Mouse (Mus musculus): Measurements from ENCODE around the gene Vezf1.

DNA sequence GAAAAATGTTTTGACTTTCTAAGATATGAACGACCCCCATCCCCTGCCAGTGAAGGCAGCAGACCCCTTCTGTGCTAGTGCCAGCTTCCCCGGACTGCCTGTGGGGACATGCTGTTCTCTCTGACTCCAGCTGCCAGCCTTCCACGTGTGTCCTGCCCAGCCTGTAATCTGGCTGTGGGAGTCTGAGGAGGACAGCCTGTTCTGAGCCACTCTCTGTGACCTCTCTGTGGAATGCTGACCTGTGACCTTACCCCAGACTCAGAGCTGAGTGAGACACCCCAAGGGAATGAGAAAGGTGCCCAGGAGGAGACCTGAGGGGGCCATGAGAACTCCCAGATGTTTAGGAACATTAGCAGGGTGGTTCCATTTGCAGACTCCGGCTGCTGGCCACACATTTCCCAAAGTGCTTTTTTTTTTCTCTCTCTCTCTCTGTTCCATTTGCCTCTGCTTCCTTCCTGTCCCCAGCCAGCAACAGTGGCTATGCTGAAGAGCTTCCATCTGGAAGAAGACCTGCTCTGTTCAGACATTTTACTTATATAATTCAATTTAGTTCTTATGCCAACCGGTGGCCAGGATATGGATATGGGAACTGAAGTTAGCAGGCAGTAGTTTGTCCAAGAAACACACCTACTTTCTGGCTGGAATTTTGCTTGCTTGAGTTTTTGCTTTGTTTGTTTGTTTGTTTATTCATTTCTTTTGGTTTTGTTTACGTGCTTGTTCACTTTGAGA, 45.6 kb downstream of the Vezf1 start:
- TF ChIP-seq CTCF (conservative IDR thresholded peaks at IDR 0.05; ENCODE audit: low read length) (no peak), NANOG (IDR thresholded peaks at IDR 0.05; ENCODE audit: borderline replicate concordance, low read length) (no peak), POU5F1 (IDR thresholded peaks at IDR 0.05; ENCODE audit: borderline replicate concordance, low read length) (no peak)

All from E14TG2a.4 (cell line).